Mouse (Mus musculus) lung, adult 2 months (tissue): ENCODE measurements around the gene Gmfg.

Experiments used
- CTCF ChIP-seq: fragments of 200-500 bp; IDR thresholded peaks from 2 replicates; pipeline ENCODE4 v1.5.1; 2011; ENCODE audit warnings: mild to moderate bottlenecking, low read length, control low read depth; ENCODE audit not compliant: insufficient read depth
- POLR2A ChIP-seq: fragments of 200-500 bp; IDR thresholded peaks from 2 replicates; pipeline ENCODE4 v1.6.1; 2011; ENCODE audit warnings: low read depth, mild to moderate bottlenecking, control low read depth, low read length, borderline replicate concordance; ENCODE audit errors: extremely low read depth

DNA sequence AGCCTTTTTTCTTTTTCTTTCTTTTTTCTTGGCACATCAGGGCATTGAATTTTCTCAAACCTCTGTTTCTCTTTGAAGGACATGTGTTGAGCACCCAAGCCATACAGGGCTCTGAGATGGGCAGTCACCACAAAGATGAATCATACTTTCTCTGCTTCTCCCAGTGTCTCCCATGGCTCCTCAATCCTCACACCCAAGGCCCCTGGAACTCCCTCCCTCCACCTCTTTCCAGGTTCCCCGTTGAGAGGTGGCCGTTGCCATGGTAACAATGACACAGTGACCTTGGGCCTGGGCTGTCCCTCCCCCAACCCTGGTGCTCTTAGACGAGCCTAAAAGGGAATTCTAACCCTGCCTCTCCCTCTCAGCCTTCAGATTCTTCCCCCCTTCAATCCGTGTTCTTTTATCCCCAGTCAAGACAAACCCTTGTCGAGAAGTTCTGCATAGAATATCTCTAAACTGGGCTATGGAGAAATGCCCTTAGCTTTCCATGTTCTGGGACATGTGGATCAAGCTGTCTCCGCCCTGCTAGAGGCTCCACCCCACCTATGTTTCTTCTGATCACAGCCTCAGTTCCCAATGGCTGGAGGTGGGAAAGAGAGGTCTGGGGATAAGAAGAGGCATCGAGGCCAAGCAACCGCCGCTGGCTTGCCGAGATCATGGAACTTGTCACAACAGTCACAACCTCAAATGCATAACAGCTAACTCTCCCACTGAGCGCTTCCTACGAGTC, 10.0 kb downstream of the Gmfg start:
- TF ChIP-seq POLR2A (no peak), CTCF (no peak)
